Mouse (Mus musculus): ENCODE results near the gene Sdk2.

GRCm38 (mm10) chr11:113767285-113767684 is 299.6 kb downstream of the Sdk2 start:
- TF ChIP-seq EP300 (IDR thresholded peaks at IDR 0.05) = no peak
- no peak for TF ChIP-seq CTCF (IDR thresholded peaks at IDR 0.05)
